Mouse (Mus musculus) neural tube, embryonic 13.5 days (tissue): ENCODE results near the gene Cab39l. TPM values are rescaled to one million over a fixed set of nuclear protein-coding genes. Genes with fewer than 3 reads are reported as not detected.

Experiments
- ATAC-seq: fragments of 200-750 bp; cut with Nextera tagmentation; 2 replicates; pipeline ENCODE4 v1.8.0; 2017; ENCODE audit warnings: low read depth, mild to moderate bottlenecking, moderate TSS enrichment, moderate library complexity
- H3K27ac ChIP-seq: fragments of 300-500 bp; sonication (generic); replicated peaks from 2 replicates; pipeline ENCODE4 v1.5.1; 2015; ENCODE audit warnings: moderate library complexity, mild to moderate bottlenecking, inconsistent platforms
- H3K27me3 ChIP-seq: fragments of 300-500 bp; sonication (generic); 2 replicates; pipeline ENCODE4 v1.6.1; 2015; ENCODE audit warnings: mild to moderate bottlenecking, inconsistent platforms
- H3K36me3 ChIP-seq: fragments of 300-500 bp; sonication (generic); 2 replicates; pipeline ENCODE4 v1.6.1; 2015; ENCODE audit warnings: mild to moderate bottlenecking, inconsistent platforms
- H3K4me1 ChIP-seq: fragments of 300-500 bp; sonication (generic); replicated peaks from 2 replicates; pipeline ENCODE4 v1.6.1; 2015; ENCODE audit warnings: inconsistent platforms
- H3K4me2 ChIP-seq: fragments of 300-500 bp; sonication (generic); 2 replicates; pipeline ENCODE4 v1.6.1; 2015; ENCODE audit warnings: inconsistent platforms, mild to moderate bottlenecking, moderate library complexity
- H3K4me3 ChIP-seq: fragments of 300-500 bp; sonication (generic); 2 replicates; pipeline ENCODE4 v1.5.1; 2015; ENCODE audit warnings: mild to moderate bottlenecking, inconsistent platforms
- H3K9ac ChIP-seq: fragments of 300-500 bp; sonication (generic); 2 replicates; pipeline ENCODE4 v1.6.1; 2015; ENCODE audit warnings: moderate library complexity, mild to moderate bottlenecking, inconsistent platforms
- H3K9me3 ChIP-seq: fragments of 300-500 bp; sonication (generic); 2 replicates; pipeline ENCODE4 v1.6.1; 2016; ENCODE audit warnings: inconsistent platforms
- WGBS: fragments of 180-500 bp; shearing (Covaris S2); methylation state at CpG from one replicate; pipeline ENCODE4 v1.1.7; 2015; 5-methylcytosine and 5-hydroxymethylcytosine counted together
- polyA plus RNA-seq: library from polyadenylated mRNA; unstranded; fragments of >200 nt; fragmentation: Nextera tagmentation; extraction: Ambion mirVana; gene quantifications from 2 replicates; pipeline ENCODE4 v1.2.1, GENCODE M21; 2015

Cab39l gene
- polyA plus RNA-seq, 1 experiment from 2014 or later, result 22.8 TPM

- peak overlapping the region; percentile 84 for H3K27ac ChIP-seq
- WGBS, result 17% methylated on average over 6 of the region's 6 CpGs
- peak overlapping the region; percentile 85 for H3K9ac ChIP-seq
- no peaks in the 10 kb centered on the region for H3K9me3 ChIP-seq
- ATAC-seq, result no peak
- no peaks in the 10 kb centered on the region for H3K27me3 ChIP-seq
- H3K4me1 ChIP-seq, result peaks cover 17% of the 10 kb centered on the region
- H3K4me3 ChIP-seq, result peak overlapping the region; percentile 89
- H3K36me3 ChIP-seq, result no peaks in the 10 kb centered on the region
- peak overlapping the region; percentile 86 for H3K4me2 ChIP-seq
These were observed 667 bp downstream of the Cab39l start for GRCm38 (mm10) chr14:59441472-59441805.

GRCm38 (mm10) chr14:59445421-59445820 is 4.6 kb downstream of the Cab39l start:
- Histone ChIP-seq H3K9ac (no peak overlapping the region), H3K27me3 (no peaks in the 10 kb centered on the region), H3K4me2 (no peak overlapping the region), H3K4me3 (no peak overlapping the region), H3K36me3 (no peaks in the 10 kb centered on the region), H3K9me3 (0 out of 2 replicates have a peak, but pooled peaks cover 4% of the 10 kb centered on the region), H3K4me1 (peaks cover 4% of the 10 kb centered on the region; the same call in 1 of the 2 replicates), H3K27ac (no peak overlapping the region)
- 93% methylated on average over 1 of the region's 1 CpGs for WGBS
- ATAC-seq, result no peak

GRCm38 (mm10) chr14:59447981-59448380 is 7.2 kb downstream of the Cab39l start:
- no peak overlapping the region for H3K4me3 ChIP-seq

GRCm38 (mm10) chr14:59466503-59466902 is 25.7 kb downstream of the Cab39l start:
- Histone ChIP-seq H3K4me3 (no peak overlapping the region), H3K4me1 (no peaks in the 10 kb centered on the region), H3K9ac (no peak overlapping the region), H3K36me3 (peaks cover 4% of the 10 kb centered on the region; the same call in 1 of the 2 replicates), H3K27me3 (no peaks in the 10 kb centered on the region), H3K27ac (no peak overlapping the region), H3K4me2 (no peak overlapping the region), H3K9me3 (no peaks in the 10 kb centered on the region)
- ATAC-seq, result no peak
- WGBS, result 95% methylated on average over 2 of the region's 2 CpGs

More at GRCm38 (mm10) chr14:59447981-59448380, 7.2 kb downstream of the Cab39l start:
- H3K36me3 ChIP-seq, result no peaks in the 10 kb centered on the region
- ATAC-seq, result no peak
- no peak overlapping the region for H3K4me2 ChIP-seq
- H3K27ac ChIP-seq, result no peak overlapping the region
- no peaks in the 10 kb centered on the region for H3K27me3 ChIP-seq
- H3K4me1 ChIP-seq, result no peaks in the 10 kb centered on the region
- 0 out of 2 replicates have a peak, but pooled peaks cover 4% of the 10 kb centered on the region for H3K9me3 ChIP-seq
- H3K9ac ChIP-seq, result no peak overlapping the region

- WGBS, result 70% methylated on average over 1 of the region's 1 CpGs
- H3K9me3 ChIP-seq, result no peaks in the 10 kb centered on the region
- H3K27ac ChIP-seq, result no peak overlapping the region
- H3K4me2 ChIP-seq, result no peak overlapping the region
- no peaks in the 10 kb centered on the region for H3K4me1 ChIP-seq
- H3K27me3 ChIP-seq, result no peaks in the 10 kb centered on the region
- H3K9ac ChIP-seq, result no peak overlapping the region
- ATAC-seq, result no peak
- no peaks in the 10 kb centered on the region for H3K36me3 ChIP-seq
- no peak overlapping the region for H3K4me3 ChIP-seq
These were observed 27.0 kb downstream of the Cab39l start for GRCm38 (mm10) chr14:59467798-59468197.

GRCm38 (mm10) chr14:59470781-59471180 is 30.0 kb downstream of the Cab39l start:
- Histone ChIP-seq H3K4me2 (no peak overlapping the region), H3K27ac (no peak overlapping the region), H3K9ac (no peak overlapping the region), H3K36me3 (no peaks in the 10 kb centered on the region), H3K4me1 (no peaks in the 10 kb centered on the region), H3K4me3 (no peak overlapping the region), H3K27me3 (no peaks in the 10 kb centered on the region), H3K9me3 (no peaks in the 10 kb centered on the region)
- 95% methylated on average over 1 of the region's 1 CpGs for WGBS
- no peak for ATAC-seq

- H3K27me3 ChIP-seq, result no peaks in the 10 kb centered on the region
- no peak overlapping the region for H3K27ac ChIP-seq
- H3K9ac ChIP-seq, result no peak overlapping the region
- H3K4me2 ChIP-seq, result no peak overlapping the region
- H3K9me3 ChIP-seq, result no peaks in the 10 kb centered on the region
- ATAC-seq, result no peak
- WGBS, result 65% methylated on average over 6 of the region's 6 CpGs
- H3K4me1 ChIP-seq, result no peaks in the 10 kb centered on the region
- no peak overlapping the region for H3K4me3 ChIP-seq
- no peaks in the 10 kb centered on the region for H3K36me3 ChIP-seq
These were observed 37.9 kb downstream of the Cab39l start for GRCm38 (mm10) chr14:59478699-59479098.

GRCm38 (mm10) chr14:59485247-59485810 is 44.6 kb downstream of the Cab39l start:
- Histone ChIP-seq H3K4me2 (no peak overlapping the region), H3K9ac (no peak overlapping the region), H3K27ac (no peak overlapping the region), H3K27me3 (no peaks in the 10 kb centered on the region), H3K36me3 (no peaks in the 10 kb centered on the region), H3K9me3 (no peaks in the 10 kb centered on the region), H3K4me3 (no peak overlapping the region), H3K4me1 (no peaks in the 10 kb centered on the region)
- 96% methylated on average over 4 of the region's 4 CpGs for whole genome bisulfite sequencing
- no peak for ATAC-seq

- Histone ChIP-seq H3K27me3 (no peaks in the 10 kb centered on the region), H3K4me1 (no peaks in the 10 kb centered on the region), H3K4me2 (no peak overlapping the region), H3K4me3 (no peak overlapping the region), H3K36me3 (no peaks in the 10 kb centered on the region), H3K27ac (no peak overlapping the region), H3K9ac (no peak overlapping the region), H3K9me3 (no peaks in the 10 kb centered on the region)
- ATAC-seq, result no peak
- 85% methylated on average over 4 of the region's 4 CpGs for WGBS
These were observed 51.6 kb downstream of the Cab39l start for GRCm38 (mm10) chr14:59492376-59492775.

GRCm38 (mm10) chr14:59497928-59498327 is 57.2 kb downstream of the Cab39l start:
- no peak overlapping the region for H3K27ac ChIP-seq
- H3K27me3 ChIP-seq, result no peaks in the 10 kb centered on the region
- ATAC-seq, result no peak
- H3K9ac ChIP-seq, result no peak overlapping the region
- H3K4me2 ChIP-seq, result no peak overlapping the region
- no peak overlapping the region for H3K4me3 ChIP-seq
- WGBS, result 92% methylated on average over 5 of the region's 5 CpGs
- no peaks in the 10 kb centered on the region for H3K36me3 ChIP-seq
- H3K4me1 ChIP-seq, result no peaks in the 10 kb centered on the region
- H3K9me3 ChIP-seq, result no peaks in the 10 kb centered on the region

GRCm38 (mm10) chr14:59504831-59505230 is 64.1 kb downstream of the Cab39l start:
- Histone ChIP-seq H3K4me2 (no peak overlapping the region), H3K4me3 (no peak overlapping the region), H3K36me3 (no peaks in the 10 kb centered on the region), H3K4me1 (no peaks in the 10 kb centered on the region), H3K27me3 (no peaks in the 10 kb centered on the region), H3K27ac (no peak overlapping the region), H3K9me3 (no peaks in the 10 kb centered on the region), H3K9ac (no peak overlapping the region)
- WGBS, result 94% methylated on average over 8 of the region's 8 CpGs
- ATAC-seq, result no peak

- no peaks in the 10 kb centered on the region for H3K9me3 ChIP-seq
- no peaks in the 10 kb centered on the region for H3K36me3 ChIP-seq
- H3K4me2 ChIP-seq, result no peak overlapping the region
- H3K27me3 ChIP-seq, result no peaks in the 10 kb centered on the region
- 92% methylated on average over 4 of the region's 4 CpGs for whole genome bisulfite sequencing
- H3K27ac ChIP-seq, result no peak overlapping the region
- no peaks in the 10 kb centered on the region for H3K4me1 ChIP-seq
- H3K4me3 ChIP-seq, result no peak overlapping the region
- H3K9ac ChIP-seq, result no peak overlapping the region
- no peak for ATAC-seq
These were observed 65.4 kb downstream of the Cab39l start for GRCm38 (mm10) chr14:59506139-59506538.

- no peak overlapping the region for H3K4me2 ChIP-seq
- no peak overlapping the region for H3K9ac ChIP-seq
- no peak overlapping the region for H3K4me3 ChIP-seq
- no peaks in the 10 kb centered on the region for H3K4me1 ChIP-seq
- H3K27ac ChIP-seq, result no peak overlapping the region
- 84% methylated on average over 6 of the region's 6 CpGs for WGBS
- no peak for ATAC-seq
- no peaks in the 10 kb centered on the region for H3K36me3 ChIP-seq
- no peaks in the 10 kb centered on the region for H3K9me3 ChIP-seq
- no peaks in the 10 kb centered on the region for H3K27me3 ChIP-seq
These were observed 73.2 kb downstream of the Cab39l start for GRCm38 (mm10) chr14:59513922-59514444.
